Mouse (Mus musculus) common myeloid progenitor, adult 5-6 weeks (primary cell): ENCODE results near the gene Tex26. TPM values are rescaled to one million over a fixed set of nuclear protein-coding genes. Genes with fewer than 3 reads are reported as not detected.

Source experiments
- total RNA-seq: library from RNA; stranded (forward); fragments of 200-1000, 187-1606 nt; gene quantifications from 2 replicates; pipeline ENCODE4 v1.2.3, GENCODE M21; 2017

Gene Tex26
- total RNA-seq, 1 experiment from 2014 or later, result not detected

Other genes with a start within 250 kb of the Tex26 start
- gene Alox5ap, start 174.9 kb upstream of the Tex26 start, total RNA-seq, result 156 and 205 TPM in 2 replicates
- 0.39 TPM in 1 of 2 replicates, not detected in the other for gene Medag, start 27.9 kb upstream of the Tex26 start, total RNA-seq
- gene Wdr95, start 89.0 kb downstream of the Tex26 start, total RNA-seq, result not detected in 2 replicates
- gene Hsph1, start 196.7 kb downstream of the Tex26 start, total RNA-seq, result 72.0 and 88.1 TPM in 2 replicates
- 7.7 and 13.2 TPM in 2 replicates for gene B3glct, start 238.6 kb downstream of the Tex26 start, total RNA-seq